Mouse (Mus musculus) myocyte (in vitro differentiated cells): ENCODE measurements at regions not wholly inside any gene's neighbourhood (a gene's known extent, or its start where the extent isn't known, plus 50 kb on each side); places are given as distances from the start of the nearest gene placed in this dataset.

Experiments used
- H3K27me3 ChIP-seq: one replicate; pipeline ENCODE4 v1.6.1; 2011; ENCODE audit not compliant: control insufficient read depth, insufficient read depth, insufficient read length
- H3K36me3 ChIP-seq: one replicate; pipeline ENCODE4 v1.6.1; 2011; ENCODE audit not compliant: control insufficient read depth, insufficient read depth
- H3K4me2 ChIP-seq: one replicate; pipeline ENCODE4 v1.6.1; 2011; ENCODE audit warnings: low read depth, control low read depth
- H3K4me3 ChIP-seq: one replicate; pipeline ENCODE4 v1.5.1; 2011; ENCODE audit warnings: mild to moderate bottlenecking, control low read depth, moderate library complexity
- H3K79me2 ChIP-seq: one replicate; pipeline ENCODE4 v1.6.1; 2011; ENCODE audit not compliant: control insufficient read depth, insufficient read depth
- H3ac ChIP-seq: one replicate; pipeline ENCODE4 v1.6.1; 2011; ENCODE audit not compliant: control insufficient read depth, insufficient read length
- CEBPB ChIP-seq: IDR thresholded peaks from 2 replicates; pipeline ENCODE4 v1.6.1; 2011; ENCODE audit warnings: mild to moderate bottlenecking, moderate library complexity; ENCODE audit not compliant: poor library complexity, insufficient read depth, severe bottlenecking
- E2F4 ChIP-seq: IDR thresholded peaks from one replicate; pipeline ENCODE4 v1.6.1; 2011; ENCODE audit warnings: mild to moderate bottlenecking, control low read depth, moderate library complexity; ENCODE audit not compliant: insufficient read depth
- MAX ChIP-seq: IDR thresholded peaks from one replicate; pipeline ENCODE4 v1.6.1; 2011; ENCODE audit warnings: low read depth, mild to moderate bottlenecking, control low read depth
- MYOD1 ChIP-seq, 3 experiments: IDR thresholded peaks; one replicate each; pipeline ENCODE4 v1.6.1; 2011; ENCODE audit warnings: control low read depth in 2 of 3, low read depth in 2 of 3, mild to moderate bottlenecking in 2 of 3, moderate library complexity in 1 of 3; ENCODE audit not compliant: insufficient read length in 2 of 3, control insufficient read depth in 1 of 3
- MYOG ChIP-seq, 3 experiments: IDR thresholded peaks; one replicate each; pipeline ENCODE4 v1.6.1; 2011; ENCODE audit warnings: control low read depth in 2 of 3, low read depth in 2 of 3, mild to moderate bottlenecking in 2 of 3; ENCODE audit not compliant: insufficient read length in 2 of 3, control insufficient read depth in 1 of 3, insufficient read depth in 1 of 3
- POLR2A ChIP-seq: IDR thresholded peaks from one replicate; pipeline ENCODE4 v1.6.1; 2011; ENCODE audit warnings: low read depth, mild to moderate bottlenecking, control low read depth, moderate library complexity; ENCODE audit not compliant: insufficient read length
- POLR2AphosphoS2 ChIP-seq: IDR thresholded peaks from one replicate; pipeline ENCODE4 v1.6.1; 2011; ENCODE audit warnings: low read depth, control low read depth; ENCODE audit not compliant: insufficient read length
- REST ChIP-seq: IDR thresholded peaks from one replicate; pipeline ENCODE4 v1.6.1; 2011; ENCODE audit warnings: mild to moderate bottlenecking, control low read depth, moderate library complexity; ENCODE audit not compliant: insufficient read depth, insufficient read length
- SRF ChIP-seq: IDR thresholded peaks from one replicate; pipeline ENCODE4 v1.6.1; 2011; ENCODE audit warnings: low read depth; ENCODE audit not compliant: control insufficient read depth, insufficient read length
- TCF12 ChIP-seq: IDR thresholded peaks from one replicate; pipeline ENCODE4 v1.6.1; 2011; ENCODE audit warnings: mild to moderate bottlenecking, control low read depth; ENCODE audit not compliant: poor library complexity, insufficient read depth, severe bottlenecking
- TCF3 ChIP-seq: IDR thresholded peaks from one replicate; pipeline ENCODE4 v1.6.1; 2011; ENCODE audit warnings: low read depth, control low read depth; ENCODE audit not compliant: insufficient read length
- USF1 ChIP-seq: IDR thresholded peaks from one replicate; pipeline ENCODE4 v1.6.1; 2011; ENCODE audit warnings: low read depth, mild to moderate bottlenecking, control low read depth, moderate library complexity

DNA sequence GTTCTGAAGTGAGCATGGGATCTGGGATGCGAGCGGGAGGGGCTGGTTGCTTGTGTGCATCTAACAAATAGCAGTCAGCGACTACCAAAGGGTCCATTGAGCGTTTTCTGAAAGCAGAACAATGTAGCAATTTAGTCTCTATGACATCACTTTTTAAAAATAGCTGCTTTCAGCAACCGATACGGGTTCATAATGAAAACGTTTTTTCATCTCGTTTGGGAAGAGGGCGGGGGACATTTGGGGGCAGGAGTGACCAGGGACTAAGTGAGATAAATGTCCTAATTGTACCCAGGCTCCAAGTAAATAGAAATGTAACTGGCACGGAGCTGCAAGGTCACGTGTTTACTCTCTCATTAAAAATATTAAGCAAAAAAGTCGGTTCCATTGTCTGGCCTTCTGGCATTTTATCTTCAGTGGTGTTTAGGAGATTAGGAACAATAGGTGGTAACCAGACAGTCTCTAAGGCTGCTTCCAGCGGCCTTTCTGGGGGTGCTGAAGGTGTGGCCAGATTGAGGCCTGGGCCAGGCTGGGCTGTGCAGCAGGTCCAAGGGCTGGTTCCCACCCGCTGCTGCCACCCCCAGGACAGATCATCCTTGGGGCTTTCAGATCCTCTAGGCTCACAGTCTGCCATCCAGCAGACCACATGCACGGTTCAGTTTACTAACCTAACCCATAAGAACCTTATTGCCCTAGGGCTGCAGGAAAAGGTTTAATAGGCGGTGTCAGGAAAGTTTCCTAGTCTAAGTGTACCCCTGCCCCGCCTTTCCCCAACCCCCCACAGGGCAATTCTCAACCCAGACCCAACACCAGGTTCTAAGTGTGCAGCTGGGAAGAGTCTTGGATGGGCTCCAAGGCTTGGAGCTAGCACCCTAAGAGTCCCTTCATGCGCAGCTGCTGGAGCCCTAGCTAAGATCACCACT, 1126.5 kb upstream of the Gulo start:
- H3K4me3 ChIP-seq = no peak overlapping the region
- TF ChIP-seq TCF3 (no peak), SRF (no peak), MAX (no peak), POLR2A (no peak), USF1 (no peak), CEBPB (no peak), MYOD1 (IDR thresholded peaks at IDR 0.05; ENCODE audit: control insufficient read depth in 1 of 3, insufficient read length in 2 of 3, low read depth in 2 of 3) (no peak), TCF12 (no peak), REST (no peak), POLR2AphosphoS2 (no peak), E2F4 (no peak), MYOG (IDR thresholded peaks at IDR 0.05; ENCODE audit: control insufficient read depth in 1 of 3, insufficient read depth in 1 of 3, insufficient read length in 2 of 3, low read depth in 2 of 3) (no peak)

DNA sequence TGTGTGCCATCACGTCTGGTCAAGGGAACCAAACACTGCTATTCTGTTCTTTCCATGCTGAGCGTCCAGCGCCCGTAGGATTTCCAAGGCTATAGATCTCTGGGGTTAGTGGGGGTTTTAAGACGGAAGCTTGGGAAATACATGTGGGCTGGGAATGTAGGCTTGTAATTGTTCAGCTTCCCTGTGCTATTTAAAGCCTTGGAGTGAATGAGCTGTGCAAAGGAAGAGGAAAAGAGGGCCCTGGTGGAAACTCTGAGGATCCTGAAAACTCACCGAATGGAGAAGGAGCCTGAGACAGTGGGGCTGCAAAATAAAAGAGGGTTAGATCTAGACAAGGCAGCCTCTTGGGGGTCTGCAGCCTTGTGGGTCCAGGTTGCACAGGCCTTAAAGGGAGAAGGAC, 1124.2 kb upstream of the Gulo start:
- Histone ChIP-seq H3K79me2 (no peaks in the 10 kb centered on the region), H3K4me3 (no peak overlapping the region), H3K27me3 (peaks cover 8% of the 10 kb centered on the region), H3K36me3 (no peaks in the 10 kb centered on the region), H3K4me2 (no peak overlapping the region), H3ac (no peak overlapping the region)
- TF ChIP-seq MAX (no peak), MYOG (IDR thresholded peaks at IDR 0.05; ENCODE audit: control insufficient read depth in 1 of 3, insufficient read depth in 1 of 3, insufficient read length in 2 of 3, low read depth in 2 of 3) (no peak), TCF12 (no peak), CEBPB (no peak), MYOD1 (IDR thresholded peaks at IDR 0.05; ENCODE audit: control insufficient read depth in 1 of 3, insufficient read length in 2 of 3, low read depth in 2 of 3) (no peak), POLR2A (no peak)

More for the DNA sequence above, 1126.5 kb upstream of the Gulo start:
- Histone ChIP-seq H3ac (no peak overlapping the region), H3K79me2 (no peaks in the 10 kb centered on the region), H3K4me2 (peak overlapping the region; percentile 49), H3K27me3 (peaks cover 8% of the 10 kb centered on the region), H3K36me3 (no peaks in the 10 kb centered on the region)

DNA sequence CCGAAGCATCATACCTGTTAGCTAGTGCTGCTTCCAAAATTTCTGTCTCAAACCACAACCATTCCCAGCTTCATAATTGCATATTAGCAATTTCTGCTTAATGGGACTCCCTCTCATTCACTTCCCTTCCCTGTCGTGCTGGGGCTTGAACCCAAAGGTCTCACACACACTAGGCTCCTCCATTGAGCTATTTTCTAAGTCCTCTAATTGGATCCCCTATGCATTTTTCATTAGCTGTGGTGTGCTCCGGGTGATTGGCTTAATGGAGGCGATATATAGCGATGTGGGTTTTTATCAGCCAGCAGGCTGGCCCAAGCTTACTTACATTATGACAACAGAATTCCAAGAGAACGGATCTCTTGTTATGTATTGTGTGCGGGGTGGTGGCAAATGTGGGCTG, 1118.1 kb upstream of the Gulo start:
- TF ChIP-seq CEBPB (no peak), MYOG (IDR thresholded peaks at IDR 0.05; ENCODE audit: control insufficient read depth in 1 of 3, insufficient read depth in 1 of 3, insufficient read length in 2 of 3, low read depth in 2 of 3) (no peak), TCF3 (no peak), MAX (no peak), SRF (no peak), USF1 (no peak), TCF12 (no peak), POLR2AphosphoS2 (no peak), REST (no peak), E2F4 (no peak), POLR2A (no peak), MYOD1 (IDR thresholded peaks at IDR 0.05; ENCODE audit: control insufficient read depth in 1 of 3, insufficient read length in 2 of 3, low read depth in 2 of 3) (no peak)
- H3K4me3 ChIP-seq = no peak overlapping the region
- H3K36me3 ChIP-seq = no peaks in the 10 kb centered on the region

DNA sequence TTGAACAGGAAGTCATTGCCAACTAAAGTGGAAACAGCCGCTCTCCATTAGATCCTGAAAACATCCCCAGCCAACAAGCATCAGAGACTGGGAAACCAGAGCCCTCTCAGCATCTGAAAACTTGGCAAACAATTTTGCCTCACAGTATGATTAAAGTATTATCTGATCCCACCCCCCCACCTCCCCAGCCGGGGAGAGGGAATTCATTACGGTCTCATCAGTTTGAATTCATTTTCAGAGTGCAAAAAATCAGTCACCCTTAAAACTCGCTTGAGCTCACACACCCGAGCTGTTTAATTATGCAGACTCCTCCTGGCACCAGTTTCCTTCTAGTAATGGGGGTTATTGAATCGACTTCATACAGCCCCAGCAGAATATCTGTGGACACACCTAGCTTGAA, 1117.2 kb upstream of the Gulo start:
- H3K36me3 ChIP-seq = no peaks in the 10 kb centered on the region
- TF ChIP-seq TCF12 (no peak), MAX (no peak), CEBPB (no peak), POLR2AphosphoS2 (no peak), USF1 (no peak), POLR2A (no peak), E2F4 (no peak), TCF3 (no peak), SRF (no peak), MYOG (IDR thresholded peaks at IDR 0.05; ENCODE audit: control insufficient read depth in 1 of 3, insufficient read depth in 1 of 3, insufficient read length in 2 of 3, low read depth in 2 of 3) (no peak), REST (no peak), MYOD1 (IDR thresholded peaks at IDR 0.05; ENCODE audit: control insufficient read depth in 1 of 3, insufficient read length in 2 of 3, low read depth in 2 of 3) (no peak)
- no peak overlapping the region for H3K4me2 ChIP-seq
- H3K4me3 ChIP-seq = no peak overlapping the region
- H3K79me2 ChIP-seq = no peaks in the 10 kb centered on the region
- H3K27me3 ChIP-seq = peaks cover 4% of the 10 kb centered on the region
- H3ac ChIP-seq = no peak overlapping the region

More for the DNA sequence above, 1118.1 kb upstream of the Gulo start:
- Histone ChIP-seq H3K4me2 (no peak overlapping the region), H3K27me3 (peaks cover 8% of the 10 kb centered on the region), H3ac (no peak overlapping the region), H3K79me2 (no peaks in the 10 kb centered on the region)
